Mouse (Mus musculus) heart, adult 8-10 months (tissue): ENCODE measurements around the gene Gm3187. TPM values are rescaled to one million over a fixed set of nuclear protein-coding genes. Genes with fewer than 3 reads are reported as not detected.
"Not testable (repeated sequence)": the region's sequence is repeated elsewhere in the genome, so short reads cannot be mapped to it uniquely, and the experiment has no call there.

Experiments used
- DNase-seq: peaks from one replicate; pipeline ENCODE4 v3.0.0; 2022; ENCODE audit warnings: low spot score
- total RNA-seq, 4 experiments: library from RNA; stranded (reverse); gene quantifications; 2 replicates each; pipeline ENCODE4 v1.2.4; 2022

Gene Gm3187
- total RNA-seq, result not detected

DNA sequence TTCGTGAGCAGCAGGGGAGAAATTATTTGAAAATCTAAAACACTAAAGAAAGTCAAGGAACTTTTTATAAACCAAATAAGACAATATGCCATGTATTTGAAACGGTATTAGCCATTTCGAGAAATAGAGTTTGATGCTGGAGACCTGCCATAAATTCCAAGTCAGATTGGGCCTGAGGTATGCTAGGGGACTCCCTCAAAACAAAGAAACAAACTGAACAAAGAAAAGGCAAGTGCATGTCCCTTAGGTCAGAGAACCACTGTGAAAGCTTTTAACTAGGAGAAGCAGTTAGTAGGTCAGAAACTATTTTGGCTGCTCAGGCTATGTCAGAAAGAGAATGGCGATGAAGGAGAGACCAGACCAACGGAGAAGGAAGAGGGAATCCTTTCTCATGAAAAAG lies at the start of gene Gm3187:
TSS of gene Gm3187 (plus strand) at position 301 of the 400 bp plus-strand sequence.
- not testable (repeated sequence) for DNase-seq

DNA sequence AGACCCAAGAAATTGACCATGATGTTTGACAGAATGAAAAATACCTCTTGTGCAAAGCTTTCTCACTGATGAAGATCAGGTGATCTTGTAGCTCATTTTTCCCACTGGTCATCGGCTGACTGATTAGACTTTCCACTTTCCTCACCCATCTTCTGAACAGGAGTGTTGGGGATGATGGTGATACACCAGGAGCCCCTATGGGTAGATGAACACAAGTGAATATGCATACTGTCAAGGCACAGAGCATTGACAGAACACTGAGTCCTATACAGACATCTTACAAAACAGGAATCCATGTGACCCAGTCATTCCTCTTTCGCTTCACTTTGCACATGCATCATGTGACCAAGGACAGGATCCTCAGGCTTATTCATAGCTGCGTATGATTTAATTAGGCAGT lies 28.6 kb upstream of the Gm3187 start, which contains the start of gene Gm3194:
TSS of gene Gm3194 (minus strand) at position 101 of the 400 bp plus-strand sequence.
- not testable (repeated sequence) for DNase-seq

DNA sequence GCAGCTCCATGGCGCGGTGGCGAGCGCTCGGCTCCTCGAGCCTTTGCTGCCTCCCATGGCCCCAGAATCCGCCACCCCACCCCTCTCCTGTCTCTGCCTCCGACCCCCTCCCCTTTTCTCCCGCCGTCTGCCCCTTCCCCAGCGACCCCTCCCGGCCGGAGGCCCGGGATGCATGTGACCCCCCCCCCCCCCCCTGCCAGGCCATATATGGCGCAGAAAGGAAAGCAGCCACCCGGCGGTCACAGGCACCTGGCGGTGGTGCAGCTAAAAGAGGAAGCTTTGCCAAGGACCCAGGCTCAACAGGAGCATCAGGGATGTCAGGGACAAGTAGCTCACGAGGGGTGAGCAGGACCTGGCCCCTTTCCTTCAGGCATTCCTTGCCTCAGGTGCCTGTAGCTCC lies 23.5 kb upstream of the Gm3187 start:
- DNase-seq, result not testable (repeated sequence)

DNA sequence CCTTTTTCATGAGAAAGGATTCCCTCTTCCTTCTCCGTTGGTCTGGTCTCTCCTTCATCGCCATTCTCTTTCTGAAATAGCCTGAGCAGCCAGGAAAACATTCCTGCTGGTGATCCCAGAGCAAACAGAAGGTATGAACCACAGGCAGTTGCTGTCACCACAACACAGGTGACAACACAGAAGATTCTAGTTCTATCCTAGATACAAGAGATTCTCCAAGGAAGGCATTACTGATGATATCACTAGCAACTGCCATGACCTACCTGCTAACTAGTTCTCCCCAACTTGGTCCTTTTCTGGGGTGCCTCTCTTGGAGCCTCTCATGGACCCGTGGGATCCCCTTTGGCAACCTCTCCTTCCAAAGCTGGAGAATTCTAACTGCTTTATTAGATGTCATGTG lies 6.3 kb upstream of the Gm3187 start, which contains the start of gene Gm8246:
TSS of gene Gm8246 (minus strand) at position 101 of the 400 bp plus-strand sequence.
- not testable (repeated sequence) for DNase-seq

DNA sequence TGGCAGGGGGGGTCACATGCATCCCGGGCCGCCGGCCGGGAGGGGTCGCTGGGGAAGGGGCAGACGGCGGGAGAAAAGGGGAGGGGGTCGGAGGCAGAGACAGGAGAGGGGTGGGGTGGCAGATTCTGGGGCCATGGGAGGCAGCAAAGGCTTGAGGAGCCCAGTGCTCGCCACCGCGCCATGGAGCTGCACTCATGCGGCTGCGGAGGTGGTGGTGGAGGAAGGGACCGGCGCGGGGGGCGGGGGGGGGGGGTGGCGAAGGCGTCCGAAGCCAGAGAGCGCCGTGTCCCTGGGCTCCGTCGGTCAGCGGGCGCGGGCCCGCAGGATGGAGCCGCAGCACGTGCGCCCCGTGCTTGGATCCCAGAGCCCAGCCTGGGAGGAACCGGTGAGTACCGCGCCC lies 17.4 kb downstream of the Gm3187 start, which contains the start of gene Gm3488:
TSS of gene Gm3488 (plus strand) at position 301 of the 400 bp plus-strand sequence.
- not testable (repeated sequence) for DNase-seq

DNA sequence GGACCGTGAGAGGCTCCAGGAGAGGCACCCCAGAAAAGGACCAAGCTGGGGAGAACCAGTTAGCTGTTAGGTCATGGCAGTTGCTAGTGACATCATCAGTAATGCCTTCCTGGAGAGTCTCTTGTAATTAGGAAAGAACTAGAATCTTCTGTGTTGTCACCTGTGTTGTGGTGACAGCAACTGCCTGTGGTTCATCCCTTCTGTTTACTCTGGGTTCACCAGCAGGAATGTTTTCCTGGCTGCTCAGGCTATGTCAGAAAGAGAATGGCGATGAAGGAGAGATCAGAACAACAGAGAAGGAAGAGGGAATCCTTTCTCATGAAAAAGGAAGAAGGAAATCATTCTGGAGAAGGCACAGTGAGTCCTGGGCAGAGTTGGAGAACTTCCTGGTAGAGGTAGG lies 54.2 kb downstream of the Gm3187 start, which contains the start of gene Gm3532:
TSS of gene Gm3532 (plus strand) at position 301 of the 400 bp plus-strand sequence.
- DNase-seq, result not testable (repeated sequence)

Other genes starting within 250 kb of the Gm3187 start
- not detected for gene Gm3526, start 223.6 kb upstream of the Gm3187 start, total RNA-seq
- not detected for gene Gm3542, start 149.3 kb upstream of the Gm3187 start, total RNA-seq
- not detected for gene Gm3500, start 95.2 kb upstream of the Gm3187 start, total RNA-seq
- gene Gm3194, start 28.7 kb upstream of the Gm3187 start, total RNA-seq, result under 1 TPM in 3 of 4 experiments, not detected in 1; 0.30 to 0.63 (median 0.37) TPM
- not detected for gene Gm8246, start 6.4 kb upstream of the Gm3187 start, total RNA-seq
- gene Gm3488, start 17.5 kb downstream of the Gm3187 start, total RNA-seq, result not detected
- gene Gm3532, start 54.3 kb downstream of the Gm3187 start, total RNA-seq, result not detected
- gene Gm8265, start 148.8 kb downstream of the Gm3187 start, total RNA-seq, result not detected
- gene Gm9603, start 203.2 kb downstream of the Gm3187 start, total RNA-seq, result not detected